Mouse (Mus musculus) testis, adult 2 months (tissue): ENCODE measurements at regions not wholly inside any gene's neighbourhood (a gene's known extent, or its start where the extent isn't known, plus 50 kb on each side); places are given as distances from the start of the nearest gene placed in this dataset.

ENCODE experiments used
- H3K27ac ChIP-seq: fragments of 200-500 bp; 2 replicates; pipeline ENCODE4 v1.5.1; 2012; ENCODE audit warnings: low read depth, low read length; ENCODE audit not compliant: control insufficient read depth, insufficient read depth
- H3K27me3 ChIP-seq: fragments of 200-500 bp; 2 replicates; pipeline ENCODE4 v1.6.1; 2012; ENCODE audit warnings: mild to moderate bottlenecking, low read length, moderate library complexity; ENCODE audit not compliant: control insufficient read depth, insufficient read depth
- H3K36me3 ChIP-seq: fragments of 200-500 bp; 2 replicates; pipeline ENCODE4 v1.6.1; 2012; ENCODE audit warnings: mild to moderate bottlenecking, low read length; ENCODE audit not compliant: control insufficient read depth, insufficient read depth
- H3K4me1 ChIP-seq: fragments of 200-500 bp; 2 replicates; pipeline ENCODE4 v1.6.1; 2012; ENCODE audit warnings: low read length; ENCODE audit not compliant: control insufficient read depth, insufficient read depth
- H3K4me3 ChIP-seq: fragments of 200-500 bp; 2 replicates; pipeline ENCODE4 v1.5.1; 2012; ENCODE audit warnings: low read depth, mild to moderate bottlenecking, low read length, moderate library complexity, mixed read lengths; ENCODE audit not compliant: control insufficient read depth
- CTCF ChIP-seq: fragments of 200-500 bp; IDR thresholded peaks from 2 replicates; pipeline ENCODE4 v1.5.1; 2012; ENCODE audit warnings: low read depth, mild to moderate bottlenecking, inconsistent platforms, low read length, moderate library complexity; ENCODE audit not compliant: control insufficient read depth, insufficient read depth, insufficient replicate concordance
- POLR2A ChIP-seq: fragments of 200-500 bp; IDR thresholded peaks from 2 replicates; pipeline ENCODE4 v1.6.1; 2012; ENCODE audit warnings: low read depth, mild to moderate bottlenecking, inconsistent platforms, low read length, moderate library complexity; ENCODE audit not compliant: control insufficient read depth

DNA sequence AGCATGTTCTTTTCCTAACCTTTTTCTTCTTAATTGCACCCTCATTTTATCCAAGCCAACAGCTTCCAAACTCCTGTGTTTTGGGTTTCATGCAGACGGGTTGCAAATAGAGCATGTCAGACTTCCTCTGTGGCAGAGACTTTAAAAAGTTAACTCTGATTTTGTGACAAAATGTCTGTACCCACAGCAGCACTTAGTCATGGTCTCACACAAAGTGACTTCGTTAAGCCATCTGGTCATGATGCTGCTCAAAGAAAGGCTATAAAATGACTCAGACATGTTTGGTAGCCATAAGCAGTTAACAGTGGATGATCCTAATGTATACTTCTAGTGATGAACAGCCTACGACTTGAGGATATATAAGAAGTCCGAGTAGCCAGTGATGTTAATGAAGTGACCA lies 255.5 kb downstream of the Wdr20rt start:
- TF ChIP-seq POLR2A (no peak), CTCF (no peak)
- Histone ChIP-seq H3K4me3 (no peak overlapping the region), H3K27ac (no peak overlapping the region), H3K27me3 (no peaks in the 10 kb centered on the region), H3K4me1 (no peaks in the 10 kb centered on the region; the same call in 1 of the 2 replicates), H3K36me3 (no peaks in the 10 kb centered on the region)

- H3K27me3 ChIP-seq = no peaks in the 10 kb centered on the region
- H3K4me1 ChIP-seq = no peaks in the 10 kb centered on the region
- TF ChIP-seq CTCF = no peak
- TF ChIP-seq POLR2A = no peak
- H3K27ac ChIP-seq = no peak overlapping the region
- H3K4me3 ChIP-seq = no peak overlapping the region
- no peaks in the 10 kb centered on the region for H3K36me3 ChIP-seq
Measured at GRCm38 (mm10) chr12:65491092-65491491, 265.8 kb downstream of the Wdr20rt start.

- TF ChIP-seq CTCF (no peak), POLR2A (no peak)
- no peaks in the 10 kb centered on the region for H3K4me1 ChIP-seq
- H3K27ac ChIP-seq = no peak overlapping the region
- H3K36me3 ChIP-seq = no peaks in the 10 kb centered on the region
- H3K27me3 ChIP-seq = no peaks in the 10 kb centered on the region
- no peak overlapping the region for H3K4me3 ChIP-seq
Measured at GRCm38 (mm10) chr12:65494388-65495030, 269.2 kb downstream of the Wdr20rt start.

DNA sequence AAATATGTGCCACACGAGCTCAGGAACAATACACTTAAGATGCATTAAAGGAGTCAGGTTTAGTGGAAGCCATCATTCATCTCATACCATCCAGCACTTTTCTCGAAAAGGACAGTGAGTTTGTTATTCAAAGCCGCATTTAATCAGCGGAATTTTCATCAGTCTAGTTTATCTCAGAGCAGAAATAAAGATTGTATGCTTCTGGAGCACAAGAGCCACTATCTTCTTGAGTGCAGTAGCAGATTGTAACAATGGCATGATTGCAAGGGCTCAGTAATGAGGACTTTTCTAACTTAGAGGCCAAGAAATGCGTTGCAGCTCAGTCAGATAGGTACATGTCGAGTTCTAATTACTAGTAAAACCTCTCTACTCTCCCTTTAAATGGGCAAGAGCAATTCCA lies 271.3 kb downstream of the Wdr20rt start:
- Histone ChIP-seq H3K36me3 (no peaks in the 10 kb centered on the region), H3K27ac (no peak overlapping the region), H3K27me3 (no peaks in the 10 kb centered on the region), H3K4me3 (no peak overlapping the region), H3K4me1 (no peaks in the 10 kb centered on the region)
- TF ChIP-seq CTCF (no peak), POLR2A (no peak)

DNA sequence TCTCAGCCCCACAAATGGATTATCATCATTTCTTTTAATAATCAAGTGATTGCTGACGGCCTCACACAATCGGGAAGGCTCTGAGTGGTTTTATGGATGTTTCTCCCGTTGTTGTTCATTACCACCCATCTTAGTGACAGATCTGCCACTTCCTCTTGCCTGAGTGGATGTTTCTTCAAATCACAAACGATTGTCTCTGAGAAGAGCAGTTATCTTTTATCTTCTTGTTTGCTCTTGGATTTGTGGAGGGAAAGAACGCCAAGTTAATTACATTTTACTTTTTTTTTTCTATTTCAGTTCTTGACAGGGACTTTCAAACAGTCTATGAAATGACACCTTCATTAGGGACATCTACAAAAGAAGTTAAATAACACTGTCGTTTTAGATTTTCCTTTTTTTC lies 272.3 kb downstream of the Wdr20rt start:
- no peaks in the 10 kb centered on the region for H3K36me3 ChIP-seq
- TF ChIP-seq POLR2A (no peak), CTCF (no peak)
- no peak overlapping the region for H3K27ac ChIP-seq

DNA sequence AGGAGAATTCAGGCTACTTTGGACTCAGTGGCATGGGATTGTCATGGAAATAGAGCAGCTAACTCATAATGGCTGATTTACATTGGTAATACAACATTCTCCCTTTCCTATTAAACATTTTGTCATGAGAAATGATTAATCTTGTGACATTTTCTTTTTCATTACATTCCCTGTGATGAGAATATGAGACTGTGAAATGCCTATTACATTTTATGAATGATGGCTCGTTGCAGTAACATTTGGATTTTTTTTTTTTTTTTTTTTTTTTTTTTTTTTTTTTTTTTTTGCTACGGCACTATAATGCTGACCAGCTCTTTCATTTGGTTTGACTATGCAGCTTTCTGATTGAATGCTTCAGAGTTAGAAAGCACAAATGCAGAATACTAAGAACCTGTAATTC lies 276.1 kb downstream of the Wdr20rt start:
- Histone ChIP-seq H3K27ac (no peak overlapping the region), H3K4me3 (no peak overlapping the region), H3K27me3 (no peaks in the 10 kb centered on the region), H3K4me1 (no peaks in the 10 kb centered on the region), H3K36me3 (no peaks in the 10 kb centered on the region)
- TF ChIP-seq POLR2A = no peak
- TF ChIP-seq CTCF = no peak

More for the DNA sequence above, 272.3 kb downstream of the Wdr20rt start:
- H3K4me3 ChIP-seq = no peak overlapping the region
- H3K27me3 ChIP-seq = no peaks in the 10 kb centered on the region
- no peaks in the 10 kb centered on the region for H3K4me1 ChIP-seq

DNA sequence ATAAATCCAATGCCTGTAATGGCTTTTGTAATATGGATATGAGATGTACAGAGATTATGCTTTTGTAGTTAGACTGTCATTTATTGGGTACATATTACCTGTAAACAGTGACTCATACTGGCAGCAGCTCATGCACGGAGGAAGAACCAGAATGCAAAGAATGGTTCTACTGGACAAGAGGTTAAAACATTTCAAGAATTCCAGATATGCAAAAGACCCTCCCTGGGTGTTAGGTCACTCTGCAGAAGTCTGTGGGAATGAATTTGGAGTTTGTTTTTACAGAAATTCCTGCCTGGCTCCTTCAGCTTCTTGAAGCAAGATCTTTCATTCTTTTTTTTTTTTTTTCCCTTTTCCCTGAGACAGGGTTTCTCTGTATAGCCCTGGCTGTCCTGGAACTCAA lies 276.7 kb downstream of the Wdr20rt start:
- no peak overlapping the region for H3K27ac ChIP-seq
- TF ChIP-seq CTCF = no peak
- no peak for TF ChIP-seq POLR2A
- H3K4me3 ChIP-seq = no peak overlapping the region
- no peaks in the 10 kb centered on the region for H3K4me1 ChIP-seq
- H3K27me3 ChIP-seq = no peaks in the 10 kb centered on the region
- H3K36me3 ChIP-seq = no peaks in the 10 kb centered on the region
